Mouse (Mus musculus) splenic B cell, adult 2 months (primary cell): Measurements from ENCODE around the gene Gm3187.
"Not testable (repeated sequence)": the region's sequence is repeated elsewhere in the genome, so short reads cannot be mapped to it uniquely, and the experiment has no call there.

Source experiments
- DNase-seq: peaks from one replicate; pipeline ENCODE4 v3.0.0-alpha.2; 2011; ENCODE audit warnings: low read depth, low spot score
- H3K27me3 ChIP-seq: 2 replicates; pipeline ENCODE4 v1.6.1; 2012; ENCODE audit warnings: mild to moderate bottlenecking, low read length, moderate library complexity, mixed read lengths; ENCODE audit not compliant: control insufficient read depth, poor library complexity, insufficient read depth, severe bottlenecking
- H3K36me3 ChIP-seq: 2 replicates; pipeline ENCODE4 v1.6.1; 2012; ENCODE audit warnings: mild to moderate bottlenecking, low read length, moderate library complexity, mixed read lengths; ENCODE audit not compliant: control insufficient read depth, poor library complexity, insufficient read depth, severe bottlenecking

The Gm3187 gene

DNA sequence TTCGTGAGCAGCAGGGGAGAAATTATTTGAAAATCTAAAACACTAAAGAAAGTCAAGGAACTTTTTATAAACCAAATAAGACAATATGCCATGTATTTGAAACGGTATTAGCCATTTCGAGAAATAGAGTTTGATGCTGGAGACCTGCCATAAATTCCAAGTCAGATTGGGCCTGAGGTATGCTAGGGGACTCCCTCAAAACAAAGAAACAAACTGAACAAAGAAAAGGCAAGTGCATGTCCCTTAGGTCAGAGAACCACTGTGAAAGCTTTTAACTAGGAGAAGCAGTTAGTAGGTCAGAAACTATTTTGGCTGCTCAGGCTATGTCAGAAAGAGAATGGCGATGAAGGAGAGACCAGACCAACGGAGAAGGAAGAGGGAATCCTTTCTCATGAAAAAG lies at the start of gene Gm3187:
TSS of gene Gm3187 (plus strand) at position 301 of the 400 bp plus-strand sequence.
- H3K27me3 ChIP-seq, DNase-seq, H3K36me3 ChIP-seq: not testable (repeated sequence)

GRCm38 (mm10) chr14:5455367-5455766 lies 28.6 kb upstream of the Gm3187 start, which contains the start of gene Gm3194:
Gene Gm3194, minus strand, starts transcription at chr14:5455467.
- not testable (repeated sequence) for DNase-seq, H3K27me3 ChIP-seq, H3K36me3 ChIP-seq

DNA sequence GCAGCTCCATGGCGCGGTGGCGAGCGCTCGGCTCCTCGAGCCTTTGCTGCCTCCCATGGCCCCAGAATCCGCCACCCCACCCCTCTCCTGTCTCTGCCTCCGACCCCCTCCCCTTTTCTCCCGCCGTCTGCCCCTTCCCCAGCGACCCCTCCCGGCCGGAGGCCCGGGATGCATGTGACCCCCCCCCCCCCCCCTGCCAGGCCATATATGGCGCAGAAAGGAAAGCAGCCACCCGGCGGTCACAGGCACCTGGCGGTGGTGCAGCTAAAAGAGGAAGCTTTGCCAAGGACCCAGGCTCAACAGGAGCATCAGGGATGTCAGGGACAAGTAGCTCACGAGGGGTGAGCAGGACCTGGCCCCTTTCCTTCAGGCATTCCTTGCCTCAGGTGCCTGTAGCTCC lies 23.5 kb upstream of the Gm3187 start:
- DNase-seq, H3K27me3 ChIP-seq, H3K36me3 ChIP-seq: not testable (repeated sequence)

- DNase-seq, H3K27me3 ChIP-seq: not testable (repeated sequence)
Observed at GRCm38 (mm10) chr14:5477730-5478129, 6.3 kb upstream of the Gm3187 start, which contains the start of gene Gm8246. Gene Gm8246, minus strand, starts transcription at chr14:5477830.

DNA sequence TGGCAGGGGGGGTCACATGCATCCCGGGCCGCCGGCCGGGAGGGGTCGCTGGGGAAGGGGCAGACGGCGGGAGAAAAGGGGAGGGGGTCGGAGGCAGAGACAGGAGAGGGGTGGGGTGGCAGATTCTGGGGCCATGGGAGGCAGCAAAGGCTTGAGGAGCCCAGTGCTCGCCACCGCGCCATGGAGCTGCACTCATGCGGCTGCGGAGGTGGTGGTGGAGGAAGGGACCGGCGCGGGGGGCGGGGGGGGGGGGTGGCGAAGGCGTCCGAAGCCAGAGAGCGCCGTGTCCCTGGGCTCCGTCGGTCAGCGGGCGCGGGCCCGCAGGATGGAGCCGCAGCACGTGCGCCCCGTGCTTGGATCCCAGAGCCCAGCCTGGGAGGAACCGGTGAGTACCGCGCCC lies 17.4 kb downstream of the Gm3187 start, which contains the start of gene Gm3488:
TSS of gene Gm3488 (plus strand) at position 301 of the 400 bp plus-strand sequence.
- H3K27me3 ChIP-seq, DNase-seq, H3K36me3 ChIP-seq: not testable (repeated sequence)

More at GRCm38 (mm10) chr14:5477730-5478129, 6.3 kb upstream of the Gm3187 start, which contains the start of gene Gm8246:
- not testable (repeated sequence) for H3K36me3 ChIP-seq

- DNase-seq, H3K27me3 ChIP-seq, H3K36me3 ChIP-seq: not testable (repeated sequence)
Observed at GRCm38 (mm10) chr14:5538196-5538595, 54.2 kb downstream of the Gm3187 start, which contains the start of gene Gm3532. Gene Gm3532, plus strand, starts transcription at chr14:5538496.
